Mouse (Mus musculus): ENCODE results near the gene Blvra. TPM values are rescaled to one million over a fixed set of nuclear protein-coding genes. Genes with fewer than 3 reads are reported as not detected.
"Not testable (repeated sequence)": the region's sequence is repeated elsewhere in the genome, so short reads cannot be mapped to it uniquely, and the experiment has no call there.

Blvra gene
- total RNA-seq, 2 experiments from 2014 or later, result 2.1 to 26.8 TPM

GRCm38 (mm10) chr2:127133621-127134461 lies 63.4 kb downstream of the Blvra start, which contains the start of gene Ncaph:
Gene Ncaph, minus strand, starts transcription at chr2:127133954.
- ATAC-seq (replicated peaks; ENCODE audit: low FRiP score, poor library complexity, severe bottlenecking), result peak; percentile 89

- ATAC-seq (replicated peaks; ENCODE audit: low FRiP score, poor library complexity, severe bottlenecking), result not testable (repeated sequence)
Measured at GRCm38 (mm10) chr2:127135255-127135654, 64.8 kb downstream of the Blvra start.

GRCm38 (mm10) chr2:127136979-127137378 lies 66.5 kb downstream of the Blvra start:
- ATAC-seq (replicated peaks; ENCODE audit: low FRiP score, poor library complexity, severe bottlenecking), result no peak

GRCm38 (mm10) chr2:127137838-127138420 lies 67.5 kb downstream of the Blvra start:
- no peak for ATAC-seq (replicated peaks; ENCODE audit: low FRiP score, poor library complexity, severe bottlenecking)

GRCm38 (mm10) chr2:127138449-127138848 lies 68.0 kb downstream of the Blvra start:
- ATAC-seq (replicated peaks; ENCODE audit: low FRiP score, poor library complexity, severe bottlenecking), result no peak

GRCm38 (mm10) chr2:127139094-127139493 lies 68.6 kb downstream of the Blvra start:
- ATAC-seq (replicated peaks; ENCODE audit: low FRiP score, poor library complexity, severe bottlenecking), result no peak

- no peak for ATAC-seq (replicated peaks; ENCODE audit: low FRiP score, poor library complexity, severe bottlenecking)
Measured at GRCm38 (mm10) chr2:127139605-127140004, 69.1 kb downstream of the Blvra start.

GRCm38 (mm10) chr2:127140011-127140410 lies 69.5 kb downstream of the Blvra start:
- ATAC-seq (replicated peaks; ENCODE audit: low FRiP score, poor library complexity, severe bottlenecking), result no peak

- no peak for ATAC-seq (replicated peaks; ENCODE audit: low FRiP score, poor library complexity, severe bottlenecking)
Measured at GRCm38 (mm10) chr2:127142031-127142430, 71.6 kb downstream of the Blvra start.

GRCm38 (mm10) chr2:127142577-127143157 lies 72.2 kb downstream of the Blvra start:
- peak; percentile 12; the same call in 1 of the 2 replicates for ATAC-seq (replicated peaks; ENCODE audit: low FRiP score, poor library complexity, severe bottlenecking)

GRCm38 (mm10) chr2:127143158-127144063 lies 72.9 kb downstream of the Blvra start, which contains the start of gene Itpripl1:
Gene Itpripl1, minus strand, starts transcription at chr2:127143442.
- peak; percentile 96 for ATAC-seq (replicated peaks; ENCODE audit: low FRiP score, poor library complexity, severe bottlenecking)

- no peak for ATAC-seq (replicated peaks; ENCODE audit: low FRiP score, poor library complexity, severe bottlenecking)
Measured at GRCm38 (mm10) chr2:127145699-127146098, 75.2 kb downstream of the Blvra start.

Other genes starting within 250 kb of the Blvra start
- 22.2 and 51.7 TPM in 2 replicates for gene Trpm7, start 194.4 kb upstream of the Blvra start, total RNA-seq (2015; ENCODE audit: low replicate concordance)
- 22.9 and 24.1 TPM in 2 replicates for gene Trpm7, start 194.4 kb upstream of the Blvra start, total RNA-seq (2017; ENCODE audit: low replicate concordance)
- 18.8 and 19.6 TPM in 2 replicates for gene Sppl2a, start 137.4 kb upstream of the Blvra start, total RNA-seq (2015; ENCODE audit: low replicate concordance)
- gene Sppl2a, start 137.4 kb upstream of the Blvra start, total RNA-seq (2017; ENCODE audit: low replicate concordance), result 18.1 and 23.4 TPM in 2 replicates
- 3.3 and 5.0 TPM in 2 replicates for gene Ap4e1, start 61.9 kb upstream of the Blvra start, total RNA-seq (2015; ENCODE audit: low replicate concordance)
- gene Ap4e1, start 61.9 kb upstream of the Blvra start, total RNA-seq (2017; ENCODE audit: low replicate concordance), result 6.6 and 7.7 TPM in 2 replicates
- gene Ncaph, start 63.3 kb downstream of the Blvra start, total RNA-seq (2015; ENCODE audit: low replicate concordance), result 20.8 and 25.9 TPM in 2 replicates
- 37.4 and 64.0 TPM in 2 replicates for gene Ncaph, start 63.3 kb downstream of the Blvra start, total RNA-seq (2017; ENCODE audit: low replicate concordance)
- gene Itpripl1, start 72.8 kb downstream of the Blvra start, total RNA-seq (2015; ENCODE audit: low replicate concordance), result 4.8 and 5.2 TPM in 2 replicates
- 4.4 and 6.1 TPM in 2 replicates for gene Itpripl1, start 72.8 kb downstream of the Blvra start, total RNA-seq (2017; ENCODE audit: low replicate concordance)
- not detected in 2 replicates for gene 1810024B03Rik, start 137.6 kb downstream of the Blvra start, total RNA-seq (2015; ENCODE audit: low replicate concordance)
- gene 1810024B03Rik, start 137.6 kb downstream of the Blvra start, total RNA-seq (2017; ENCODE audit: low replicate concordance), result 0.84 TPM in 1 of 2 replicates, not detected in the other
- 25.7 and 44.3 TPM in 2 replicates for gene Snrnp200, start 137.7 kb downstream of the Blvra start, total RNA-seq (2015; ENCODE audit: low replicate concordance)
- gene Snrnp200, start 137.7 kb downstream of the Blvra start, total RNA-seq (2017; ENCODE audit: low replicate concordance), result 45.7 and 55.2 TPM in 2 replicates
- gene Ciao1, start 177.2 kb downstream of the Blvra start, total RNA-seq (2015; ENCODE audit: low replicate concordance), result 7.9 and 11.1 TPM in 2 replicates
- gene Ciao1, start 177.2 kb downstream of the Blvra start, total RNA-seq (2017; ENCODE audit: low replicate concordance), result 17.4 and 30.4 TPM in 2 replicates
- 8.3 and 15.0 TPM in 2 replicates for gene Tmem127, start 177.2 kb downstream of the Blvra start, total RNA-seq (2015; ENCODE audit: low replicate concordance)
- 13.9 and 20.6 TPM in 2 replicates for gene Tmem127, start 177.2 kb downstream of the Blvra start, total RNA-seq (2017; ENCODE audit: low replicate concordance)
- gene Stard7, start 199.6 kb downstream of the Blvra start, total RNA-seq (2015; ENCODE audit: low replicate concordance), result 13.2 and 15.4 TPM in 2 replicates
- gene Stard7, start 199.6 kb downstream of the Blvra start, total RNA-seq (2017; ENCODE audit: low replicate concordance), result 23.7 and 33.6 TPM in 2 replicates

Data from erythroblast, adult 5-6 weeks (primary cell).